Mouse (Mus musculus) liver, embryonic 14.5 days (tissue): ENCODE measurements around the gene Mrpl11.

Source experiments
- CTCF ChIP-seq: IDR thresholded peaks from 2 replicates; pipeline ENCODE4 v1.5.1; 2016; ENCODE audit warnings: antibody characterized with exemption, low read depth, control low read depth
- EP300 ChIP-seq: IDR thresholded peaks from 2 replicates; pipeline ENCODE4 v1.6.1; 2016; ENCODE audit warnings: antibody characterized with exemption, low read depth

- TF ChIP-seq EP300 (no peak), CTCF (no peak)
Measured at GRCm38 (mm10) chr19:4916827-4917226, 45.1 kb upstream of the Mrpl11 start.
